Mouse (Mus musculus): ENCODE data around the gene Rxfp2.

Rxfp2 gene

DNA sequence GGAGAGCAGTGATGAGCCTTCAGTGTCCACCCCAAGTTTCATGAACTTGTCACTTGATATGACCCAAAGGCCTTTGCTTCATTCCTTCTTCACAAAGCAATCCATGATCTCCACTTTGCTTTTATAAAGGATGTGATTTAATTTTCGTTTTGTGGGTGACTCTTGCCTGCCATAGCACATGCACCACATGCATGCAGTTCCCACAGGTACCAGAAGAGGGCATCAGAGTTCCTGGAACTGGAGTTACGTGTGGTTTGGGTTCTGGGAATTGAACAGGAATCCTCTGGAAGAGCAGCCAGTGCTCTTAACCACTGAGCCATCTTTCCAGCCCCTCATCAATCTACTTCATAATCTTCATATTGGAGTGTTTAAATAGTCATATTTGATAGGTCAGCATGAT lies 26.1 kb downstream of the Rxfp2 start:
- DNase-seq (ENCODE audit: low spot score): no peak

DNA sequence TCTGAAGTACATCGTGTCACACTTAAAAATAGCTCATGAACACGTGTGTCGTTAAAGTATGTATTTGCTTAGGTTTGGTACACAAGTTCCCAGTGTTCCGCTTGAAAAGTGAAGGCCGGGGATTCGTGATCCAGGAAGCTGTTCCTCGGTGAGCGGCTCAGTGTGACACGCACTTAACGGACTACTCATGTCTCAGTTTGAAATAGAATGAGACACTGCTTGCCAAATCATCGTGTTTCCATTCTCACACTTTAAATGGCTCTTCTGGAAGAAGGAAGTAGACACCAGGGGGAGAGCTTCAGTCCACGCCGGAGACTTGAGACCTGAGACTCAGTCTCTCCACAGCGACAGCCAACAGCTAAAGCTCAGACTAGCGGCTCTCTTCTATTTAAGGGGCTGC lies 28.0 kb downstream of the Rxfp2 start:
- DNase-seq (ENCODE audit: low spot score): no peak

DNA sequence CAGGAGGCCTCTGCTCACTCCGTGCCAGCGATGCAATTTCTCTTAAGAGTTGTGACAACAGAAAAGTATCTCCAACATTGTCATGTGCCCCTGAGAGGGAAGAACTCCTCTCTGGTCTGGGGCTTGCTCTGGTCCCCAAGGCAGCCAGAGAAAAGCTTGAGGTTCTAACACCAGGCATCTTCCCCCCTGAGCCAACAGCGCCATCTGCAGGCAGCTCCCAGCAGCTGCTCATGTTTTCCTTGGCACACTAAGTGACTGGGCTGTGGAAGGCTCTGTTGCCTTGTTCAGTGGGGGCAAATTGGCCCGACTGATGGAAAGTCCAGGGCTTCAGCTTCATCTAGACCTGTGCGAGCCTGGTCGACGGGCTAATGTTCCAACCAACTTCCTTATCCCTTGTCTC lies 31.5 kb downstream of the Rxfp2 start:
- DNase-seq (ENCODE audit: low spot score): no peak

DNA sequence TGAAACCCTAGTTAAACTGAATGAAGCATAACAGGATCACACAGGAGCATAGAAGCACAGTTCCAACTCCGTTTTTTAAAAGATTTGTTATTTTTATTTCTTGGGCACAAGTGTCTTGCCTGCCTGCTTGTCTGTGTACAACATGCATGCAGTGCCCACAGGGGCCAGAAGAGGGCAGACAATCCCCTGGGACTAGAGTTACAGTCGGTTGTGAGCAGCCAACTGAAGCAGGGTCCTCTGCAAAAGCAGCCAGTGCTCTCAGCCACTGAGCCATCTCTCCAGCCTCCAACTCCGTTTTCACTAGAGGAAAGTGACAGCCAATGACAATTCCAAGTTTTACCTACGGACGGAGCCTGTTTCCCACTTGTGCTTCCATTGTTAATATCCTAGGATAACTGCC lies 33.4 kb downstream of the Rxfp2 start:
- peak; percentile 10 for DNase-seq (ENCODE audit: low spot score)

DNA sequence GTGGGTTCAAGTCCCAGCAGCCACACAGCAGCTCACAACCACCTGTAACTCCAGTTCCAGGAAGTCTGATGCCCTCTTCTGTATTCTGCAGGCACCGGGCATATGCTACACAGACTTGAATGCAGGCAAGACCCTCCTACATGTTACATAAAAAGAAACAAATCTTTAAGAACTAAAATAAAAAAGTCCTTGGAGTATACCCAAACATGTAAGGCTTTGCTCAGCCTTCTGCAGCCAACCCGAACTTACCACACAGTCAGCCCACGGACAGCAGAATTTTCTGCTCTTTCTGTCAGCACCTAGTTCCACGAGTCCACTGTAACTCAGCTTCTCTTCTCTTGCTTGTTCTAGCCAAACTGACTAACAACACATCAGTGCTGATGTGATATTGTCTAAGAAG lies 34.8 kb downstream of the Rxfp2 start:
- no peak for DNase-seq (ENCODE audit: low spot score)

DNA sequence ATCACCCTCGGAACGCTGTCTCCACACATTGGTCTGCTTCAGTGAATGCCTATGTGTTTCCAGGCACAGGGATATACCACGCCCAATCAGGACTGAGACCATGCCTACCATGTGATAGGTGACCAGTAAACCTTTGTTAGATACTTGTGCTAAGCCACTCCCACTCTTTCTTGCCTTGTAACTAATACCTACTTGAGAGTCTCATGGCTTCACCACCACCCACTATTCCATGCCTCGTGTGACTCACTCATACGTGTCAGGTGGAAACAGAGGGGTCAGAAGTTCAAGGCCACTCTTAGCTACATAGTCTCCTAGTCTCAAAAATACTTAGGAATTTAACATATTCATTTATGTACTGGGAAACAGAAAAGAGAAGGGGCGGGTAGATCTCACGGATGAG lies 35.5 kb downstream of the Rxfp2 start:
- DNase-seq (ENCODE audit: low spot score): no peak

DNA sequence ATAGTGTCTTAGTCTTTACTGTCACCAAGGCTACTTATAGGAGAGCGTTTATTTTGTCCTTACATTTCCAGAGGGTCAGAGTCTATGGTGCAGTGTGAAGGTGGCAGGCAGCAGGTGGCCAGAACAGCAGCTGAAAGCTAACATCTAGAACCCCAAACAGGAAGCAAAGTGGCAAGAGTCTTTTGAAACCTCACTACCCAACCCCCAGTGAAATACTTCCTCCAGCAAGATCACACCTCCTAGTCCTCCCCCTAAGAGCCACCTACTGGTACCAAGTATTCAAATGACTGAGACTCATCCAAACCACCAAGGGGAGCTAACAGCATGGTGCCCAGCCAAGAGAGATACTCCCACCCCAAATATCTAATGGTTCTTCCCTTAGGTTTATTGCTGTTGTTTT lies 36.8 kb downstream of the Rxfp2 start:
- DNase-seq (ENCODE audit: low spot score): no peak

DNA sequence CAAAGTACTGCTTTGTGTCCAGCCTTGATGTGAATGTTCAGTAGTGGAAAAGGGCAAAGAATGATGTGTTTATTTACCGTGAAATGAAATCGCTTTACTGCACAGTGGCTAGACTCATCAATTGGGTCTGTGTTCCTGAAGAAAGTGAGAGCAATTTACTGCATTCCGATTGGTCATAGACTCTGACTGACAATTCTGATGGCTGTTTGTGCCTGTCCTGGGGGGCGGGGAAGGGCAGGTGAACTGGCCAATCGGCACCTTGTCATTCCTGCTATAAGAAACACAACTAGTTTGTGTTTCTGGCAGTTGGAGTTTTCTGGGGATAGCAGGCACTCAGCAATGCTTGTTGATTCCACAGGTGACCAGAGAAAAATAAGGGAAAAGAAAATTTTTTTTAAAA lies 37.6 kb downstream of the Rxfp2 start:
- DNase-seq (ENCODE audit: low spot score): no peak

DNA sequence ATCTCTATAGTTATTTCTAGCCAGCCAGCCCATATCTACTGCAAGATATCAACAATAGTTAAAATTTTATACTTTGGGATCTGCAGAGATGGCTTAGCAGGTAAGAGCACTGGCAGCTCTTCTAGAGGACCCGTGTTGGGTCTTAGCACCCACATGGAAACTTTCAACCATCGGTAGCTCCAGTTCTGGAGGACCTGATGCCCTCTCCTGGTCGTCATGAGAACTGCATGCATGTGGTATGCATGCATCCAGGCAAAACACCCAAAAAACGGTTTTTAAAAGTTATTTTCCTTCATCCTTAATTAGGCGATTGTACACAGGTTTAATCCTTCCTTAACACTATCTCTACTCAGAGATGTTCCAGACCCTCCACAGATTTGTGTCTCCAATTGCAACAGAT lies 40.4 kb downstream of the Rxfp2 start:
- no peak for DNase-seq (ENCODE audit: low spot score)

DNA sequence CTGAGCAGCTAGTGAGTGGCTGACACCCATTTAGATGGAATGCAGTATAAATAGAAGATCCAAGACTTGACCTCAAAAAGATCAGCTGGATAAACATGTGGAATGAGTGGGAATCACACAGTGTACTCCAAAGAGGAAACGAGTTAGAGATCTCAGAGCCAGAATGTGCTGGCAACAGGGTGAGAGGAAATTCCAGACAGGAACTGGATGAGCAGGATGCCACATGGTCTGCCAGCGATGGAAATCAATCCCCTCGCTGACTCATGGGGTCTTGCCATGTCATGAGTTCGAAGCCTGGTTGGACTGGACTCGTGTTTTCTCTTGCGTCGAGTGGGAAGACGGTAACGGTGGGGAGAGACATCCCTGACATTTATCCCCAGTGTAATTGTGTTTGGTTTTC lies 41.0 kb downstream of the Rxfp2 start:
- no peak for DNase-seq (ENCODE audit: low spot score)

DNA sequence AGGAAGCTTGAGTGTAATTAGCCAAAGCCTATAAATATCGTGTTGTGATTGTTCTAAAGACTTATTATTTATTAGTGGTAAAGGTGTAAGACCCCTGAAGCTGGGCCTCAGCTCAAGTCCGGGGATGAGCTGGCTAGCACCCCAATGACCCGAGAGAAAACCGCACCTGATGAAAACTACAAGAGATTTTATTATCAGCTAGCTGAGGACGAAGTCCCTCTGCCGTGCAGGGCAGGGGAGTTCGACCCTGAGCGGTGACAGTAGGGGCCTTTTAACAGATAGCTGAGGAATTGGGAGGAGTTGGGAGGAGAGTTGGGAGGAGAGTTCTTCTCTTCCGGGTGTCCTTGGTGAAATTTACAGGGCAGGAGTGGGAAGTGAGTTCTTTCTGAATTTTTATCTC lies 42.6 kb downstream of the Rxfp2 start:
- no peak for DNase-seq (ENCODE audit: low spot score)

DNA sequence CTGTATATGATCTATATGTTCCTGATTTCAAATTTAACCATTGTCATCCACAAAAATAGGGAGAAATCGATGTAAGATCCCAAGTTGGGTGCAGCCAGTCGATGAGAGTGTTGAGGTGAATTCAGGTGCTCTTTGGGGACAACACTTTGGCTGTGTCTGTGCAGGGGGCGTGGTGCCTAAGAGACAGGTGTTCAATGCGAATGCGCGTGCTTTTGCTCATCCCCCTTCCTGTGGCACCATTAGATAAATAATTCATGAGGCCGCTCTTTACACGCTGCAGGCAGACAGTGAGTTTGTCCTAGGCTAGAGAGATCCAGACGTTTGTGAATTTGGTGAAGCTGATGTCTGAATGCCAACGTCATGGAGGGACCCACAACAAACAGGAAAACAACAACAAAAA lies 45.8 kb downstream of the Rxfp2 start:
- DNase-seq (ENCODE audit: low spot score): no peak

DNA sequence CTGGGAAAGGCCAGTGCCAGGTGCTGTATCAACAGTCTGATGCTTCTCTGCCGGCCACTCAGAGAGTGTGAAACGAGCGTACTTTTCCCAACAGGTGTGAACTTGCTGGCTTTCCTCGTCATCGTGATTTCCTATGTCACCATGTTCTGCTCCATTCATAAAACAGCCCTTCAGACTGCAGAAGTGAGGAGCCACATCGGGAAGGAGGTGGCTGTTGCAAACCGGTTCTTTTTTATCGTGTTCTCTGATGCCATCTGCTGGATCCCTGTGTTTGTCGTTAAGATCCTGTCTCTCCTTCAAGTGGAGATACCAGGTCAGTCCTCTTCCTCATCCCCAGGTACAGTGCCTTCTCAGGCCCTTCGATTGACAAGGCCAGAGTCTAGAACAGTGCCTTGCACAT lies 51.6 kb downstream of the Rxfp2 start:
- peak; percentile 7 for DNase-seq (ENCODE audit: low spot score)

DNA sequence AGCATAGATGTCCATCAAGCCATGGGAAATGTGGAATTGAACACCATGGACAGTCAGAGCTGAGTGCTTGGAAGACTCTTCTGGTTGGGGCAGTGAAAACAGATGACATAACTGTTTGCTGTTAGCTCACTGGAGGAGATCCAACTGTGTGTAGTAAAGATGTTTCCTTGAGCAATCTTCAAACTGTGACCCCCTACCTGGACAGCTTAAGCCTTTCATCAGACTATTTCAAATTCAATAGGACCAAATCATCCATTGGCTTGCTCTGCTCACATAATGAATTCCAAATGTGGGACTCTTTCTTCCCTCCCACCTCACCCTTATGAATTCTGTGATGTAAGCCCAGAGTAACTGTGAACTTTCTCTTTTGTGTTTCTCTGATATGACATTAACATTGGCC lies 53.3 kb downstream of the Rxfp2 start:
- DNase-seq (ENCODE audit: low spot score): no peak

DNA sequence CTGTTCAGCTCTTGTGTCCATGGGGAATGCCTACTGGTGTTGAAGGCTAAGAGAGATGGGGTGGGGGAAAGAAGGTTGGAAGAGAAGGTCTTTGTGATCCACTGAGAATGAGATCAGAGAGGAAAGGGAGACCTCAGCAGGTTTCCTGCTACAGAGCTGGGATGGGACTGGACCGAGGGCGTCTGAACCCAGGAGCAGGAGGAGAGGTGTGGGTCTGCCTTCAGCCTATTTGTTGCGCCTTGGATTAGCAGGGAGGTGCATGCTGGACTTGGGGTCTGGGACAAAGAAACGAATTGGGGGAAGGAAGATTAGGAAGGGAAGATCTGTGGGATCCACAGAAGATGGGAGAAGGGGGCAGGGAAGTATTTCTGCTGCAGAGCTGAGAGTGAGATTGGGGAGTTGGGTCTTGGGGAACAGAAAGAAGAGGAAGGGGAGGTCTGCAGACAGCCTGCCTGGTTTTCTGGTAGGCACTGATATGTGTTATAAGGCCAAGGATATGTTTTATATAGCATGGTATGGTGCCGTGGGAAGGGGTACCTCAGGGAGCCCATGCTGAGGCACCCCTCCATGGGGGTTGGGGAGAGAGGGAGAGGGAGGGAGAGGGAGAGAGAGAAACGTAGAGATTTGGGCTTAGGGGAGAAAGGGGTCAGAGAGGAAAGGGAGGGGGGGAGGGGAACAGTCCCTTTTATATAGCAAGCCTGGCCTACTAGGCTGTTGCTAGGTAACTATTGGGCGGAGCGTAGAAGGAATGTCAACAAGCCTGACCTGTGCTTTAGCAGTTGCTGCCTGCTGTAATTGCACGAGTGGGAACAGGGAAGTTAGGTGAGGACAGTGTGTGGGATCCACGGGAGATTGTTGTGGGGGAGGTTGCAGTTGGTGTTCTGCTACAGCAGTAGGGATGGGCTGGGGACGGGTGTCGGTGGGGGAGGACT lies 61.7 kb downstream of the Rxfp2 start:
- DNase-seq (ENCODE audit: low spot score): peak; percentile 19

DNA sequence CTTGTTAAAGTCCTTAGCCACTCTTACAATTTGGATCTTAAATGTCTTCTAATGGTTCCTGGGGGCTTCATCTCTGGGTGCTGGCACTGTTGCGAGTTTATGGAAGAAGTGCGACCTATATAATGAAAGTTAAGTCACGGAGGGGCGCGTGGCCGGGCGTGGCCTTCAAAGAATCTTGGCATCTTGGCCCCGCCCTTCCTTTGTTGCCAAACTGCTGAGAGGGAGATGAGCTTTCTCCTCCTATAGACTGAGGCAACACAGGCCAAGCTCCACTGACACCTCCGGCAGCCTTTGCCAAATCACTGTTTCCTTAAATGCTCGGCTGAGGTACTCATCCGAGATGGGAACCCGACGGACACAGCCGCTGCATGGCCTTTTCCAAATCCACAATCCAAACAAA lies 64.2 kb downstream of the Rxfp2 start:
- no peak for DNase-seq (ENCODE audit: low spot score)

DNA sequence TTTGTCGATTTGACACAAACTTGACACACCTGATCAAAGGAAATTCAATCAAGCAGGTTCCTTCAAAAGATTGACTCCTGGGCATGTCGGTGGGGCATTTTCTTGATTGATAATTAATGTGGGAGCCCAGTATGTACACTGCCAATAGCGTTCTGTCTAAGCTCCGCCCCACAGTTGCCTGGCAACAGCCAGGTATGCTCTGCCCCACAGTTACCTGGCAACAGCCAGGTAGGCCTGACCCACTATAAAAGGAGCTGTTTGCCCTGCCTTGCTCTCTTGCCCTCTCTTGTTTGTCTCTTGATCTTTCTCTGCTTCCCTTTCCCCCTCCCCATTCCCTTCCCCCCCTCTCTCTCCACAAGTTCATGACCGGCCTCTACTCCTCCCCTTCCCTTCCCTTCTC lies 64.7 kb downstream of the Rxfp2 start:
- DNase-seq (ENCODE audit: low spot score): no peak

DNA sequence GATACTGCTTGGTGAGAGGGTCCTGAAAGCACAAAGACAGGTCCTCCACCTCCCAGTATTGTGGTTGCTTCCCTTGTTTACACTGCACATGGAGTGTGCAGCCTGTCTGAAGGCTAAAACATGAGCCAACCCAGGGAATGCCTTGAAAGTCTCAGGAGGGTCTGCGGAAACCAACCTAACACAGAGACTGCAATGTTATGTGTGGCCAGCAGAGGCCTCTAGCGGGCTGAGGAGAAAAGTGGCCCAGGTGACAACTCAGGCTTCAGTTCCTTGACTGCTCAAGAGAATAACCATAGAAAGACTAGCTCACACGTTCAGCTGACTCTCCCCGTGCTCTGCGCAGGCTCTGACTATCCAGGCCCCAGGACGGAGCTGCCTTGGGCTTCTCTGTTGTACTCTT lies 79.1 kb downstream of the Rxfp2 start:
- DNase-seq (ENCODE audit: low spot score): no peak

DNA sequence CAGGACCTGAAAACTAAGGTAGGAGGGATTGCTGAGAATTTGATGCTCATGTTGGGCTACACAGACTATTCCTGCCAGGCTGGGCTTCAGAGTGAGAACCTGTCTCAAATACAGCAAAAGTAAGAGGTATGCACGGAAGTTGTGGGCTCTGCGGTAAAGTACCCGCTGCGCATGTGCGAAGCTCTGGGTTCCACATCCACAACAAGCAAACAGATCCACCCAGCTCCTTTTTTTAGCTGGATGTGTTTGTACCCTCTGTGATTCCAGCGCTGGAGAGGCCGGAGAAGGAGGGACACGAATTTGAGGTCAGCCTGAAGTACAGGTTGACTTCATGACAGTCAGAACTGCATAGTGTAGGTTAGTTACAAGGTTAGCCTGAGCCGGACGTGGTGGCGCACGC lies 80.3 kb downstream of the Rxfp2 start:
- no peak for DNase-seq (ENCODE audit: low spot score)

DNA sequence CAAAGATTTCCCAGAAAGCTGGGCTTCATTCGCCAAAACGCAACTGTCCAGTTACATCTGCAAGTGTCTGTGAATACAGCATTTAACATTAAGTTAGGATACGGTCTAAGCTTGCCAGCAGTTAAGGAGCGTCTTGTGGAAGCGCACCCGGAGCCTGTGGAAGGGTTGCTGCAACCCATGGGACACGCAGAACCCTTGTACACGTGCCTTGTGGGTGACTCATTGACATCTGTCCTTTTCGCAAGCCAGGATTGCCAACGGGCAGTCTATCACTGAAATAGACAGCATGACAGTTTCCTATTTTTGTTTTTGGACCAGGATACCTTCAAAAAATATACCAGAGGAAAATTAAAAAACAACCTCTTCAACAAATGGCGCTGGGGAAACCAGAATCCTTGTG lies 83.3 kb downstream of the Rxfp2 start:
- DNase-seq (ENCODE audit: low spot score): no peak

DNA sequence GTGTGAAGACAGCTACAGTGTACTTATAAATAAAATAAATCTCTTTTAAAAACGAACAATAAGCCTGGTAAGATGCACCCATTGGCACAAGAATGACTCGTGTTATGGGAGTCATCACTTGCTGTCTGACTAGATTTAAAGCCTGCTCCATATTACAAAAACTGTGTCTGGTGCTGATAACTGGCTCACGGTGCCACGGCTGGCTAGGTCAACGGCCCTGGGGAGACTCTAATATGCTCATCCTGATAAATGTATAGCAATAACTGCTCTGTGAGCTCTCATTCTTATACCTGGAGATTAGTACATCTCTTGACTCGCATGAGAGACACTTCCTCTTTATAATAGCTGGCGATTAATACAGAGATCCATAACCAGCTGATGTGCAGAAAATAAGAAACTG lies 87.9 kb downstream of the Rxfp2 start:
- no peak for DNase-seq (ENCODE audit: low spot score)

DNA sequence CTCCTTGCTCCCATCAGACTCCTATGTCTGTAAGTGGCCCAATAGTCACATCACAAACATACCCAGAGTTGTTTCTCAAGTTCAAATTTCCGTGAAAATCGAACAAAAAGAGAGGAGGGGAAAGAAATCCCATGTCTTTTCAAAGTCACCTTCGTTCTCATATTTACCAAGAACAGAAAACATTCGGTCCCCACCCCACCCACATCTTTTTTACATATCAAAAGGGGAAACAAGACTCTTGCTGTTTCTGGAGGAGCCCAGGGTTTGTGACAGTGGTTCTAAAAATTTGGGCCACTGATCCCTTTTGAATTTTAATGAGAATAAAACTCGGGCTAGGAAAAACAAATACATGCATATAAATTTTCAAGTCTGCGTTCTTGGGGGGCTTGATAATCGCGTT lies 92.8 kb downstream of the Rxfp2 start:
- no peak for DNase-seq (ENCODE audit: low spot score)

DNA sequence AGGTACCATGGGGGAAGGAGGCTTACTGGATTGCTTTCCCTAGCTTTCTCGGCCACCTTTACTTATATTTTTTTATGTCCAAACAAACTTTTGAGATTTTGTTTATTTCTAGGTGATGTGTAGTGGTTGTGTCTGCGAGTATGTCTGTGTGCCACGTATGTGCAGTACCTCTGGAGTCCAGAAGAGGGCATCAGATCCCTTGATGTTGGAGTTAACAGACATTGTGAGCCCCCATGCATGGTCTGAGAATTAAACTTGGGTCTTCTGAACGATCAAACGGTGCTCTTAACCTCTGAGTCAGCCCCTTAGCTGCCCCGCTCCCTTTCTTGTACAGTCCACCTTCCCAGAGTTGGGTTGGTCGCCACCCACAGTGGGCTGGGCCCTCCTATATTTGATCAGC lies 95.5 kb downstream of the Rxfp2 start:
- DNase-seq (ENCODE audit: low spot score): no peak

DNA sequence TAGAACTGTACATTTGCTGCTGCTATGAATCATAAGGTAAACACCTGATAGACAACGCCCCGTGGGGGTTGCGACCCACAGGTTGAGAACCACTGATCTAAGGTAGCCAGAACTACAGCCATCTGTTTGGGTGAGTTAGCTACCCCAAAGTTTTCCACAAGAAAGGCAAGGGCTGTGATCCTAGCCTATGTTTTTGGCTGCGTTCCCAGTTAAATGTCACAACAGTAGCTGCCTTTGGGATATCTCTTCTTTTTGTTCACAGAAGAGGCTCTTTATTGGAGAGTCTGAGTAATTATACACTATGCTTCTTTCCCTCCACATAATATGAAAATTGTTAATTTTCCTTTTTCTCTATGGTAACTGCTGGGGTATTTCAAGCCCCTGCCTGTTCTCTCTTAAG lies 96.3 kb downstream of the Rxfp2 start:
- no peak for DNase-seq (ENCODE audit: low spot score)

Measured in yolk sac, embryonic 10.5 days (tissue).